8 mouse cellular contexts compared by ENCODE assay signal in genomic region chr1:171280916-171281527, GRCm38 (mm10). TPM values are rescaled to one million over a fixed set of nuclear protein-coding genes. Genes with fewer than 3 reads are reported as not detected.
DNase-seq lines count a peak whose midpoint lies in the region; ATAC-seq and TF ChIP-seq lines count a peak whose summit lies in the region.

Gene Ppox, minus strand, starts transcription at chr1:171281186.

- no peaks in the 10 kb centered on the region for H3K9me3 ChIP-seq in MEL (replicated peaks; ENCODE audit: insufficient read depth, low read length)
- H3K9me3 ChIP-seq in forebrain, postnatal 0 days (ENCODE audit: low read length), result no peaks in the 10 kb centered on the region
- no peaks in the 10 kb centered on the region for H3K9me3 ChIP-seq in lung, embryonic 16.5 days (ENCODE audit: control insufficient read depth, low read length)

- H3K27ac ChIP-seq in MEL (ENCODE audit: control insufficient read depth, low read depth, low read length), result peak within 1 kb of the TSS; percentile 93
- H3K27ac ChIP-seq in cerebellum, adult 2 months (ENCODE audit: insufficient read depth, low read length), result peak within 1 kb of the TSS; percentile 15
- peak within 1 kb of the TSS; percentile 73 for H3K27ac ChIP-seq in forebrain, postnatal 0 days (ENCODE audit: low read depth, low read length)
- H3K27ac ChIP-seq in lung, embryonic 16.5 days (ENCODE audit: low read length), result peak within 1 kb of the TSS; percentile 94

- TF ChIP-seq CTCF in MEL (IDR thresholded peaks at IDR 0.05 in 2 of 3, conservative IDR thresholded peaks at IDR 0.05 in 1 of 3; ENCODE audit: control insufficient read depth in 1 of 3, insufficient read depth in 1 of 3, low read depth in 2 of 3, low read length in 3 of 3, poor library complexity in 1 of 3, severe bottlenecking in 1 of 3), result no peak
- no peak for TF ChIP-seq CTCF in cerebellum, adult 2 months (IDR thresholded peaks at IDR 0.05; ENCODE audit: borderline replicate concordance, insufficient read depth, low read depth, low read length)
- no peak for TF ChIP-seq CTCF in forebrain, postnatal 0 days (IDR thresholded peaks at IDR 0.05; ENCODE audit: low read depth)

- peak; percentile 29 to 82; a peak in 2 of 4 replicates for TF ChIP-seq POLR2A in MEL (IDR thresholded peaks at IDR 0.05; ENCODE audit: control insufficient read depth in 1 of 2, insufficient read depth in 1 of 2, low read depth in 1 of 2, low read length in 2 of 2, poor library complexity in 1 of 2)
- peak; percentile 9; the same call in 1 of the 2 replicates for TF ChIP-seq POLR2A in cerebellum, adult 2 months (IDR thresholded peaks at IDR 0.05; ENCODE audit: borderline replicate concordance, insufficient read depth, low read length)

- H3K27me3 ChIP-seq in MEL (ENCODE audit: control insufficient read depth in 1 of 2, insufficient read depth in 2 of 2, low read length in 2 of 2), result no peaks in the 10 kb centered on the region
- no peaks in the 10 kb centered on the region for H3K27me3 ChIP-seq in cerebellum, adult 2 months (ENCODE audit: control insufficient read depth, insufficient read depth, low read length)
- H3K27me3 ChIP-seq in forebrain, postnatal 0 days (ENCODE audit: insufficient read depth, low read length), result no peaks in the 10 kb centered on the region
- no peaks in the 10 kb centered on the region for H3K27me3 ChIP-seq in lung, embryonic 16.5 days (ENCODE audit: control insufficient read depth, insufficient read depth, low read depth, low read length)

- no peak for TF ChIP-seq RAD21 in MEL (IDR thresholded peaks at IDR 0.05; ENCODE audit: low read depth, low read length)

- under 1% methylated on average over 26 of the region's 26 CpGs for WGBS in cerebellum, adult 2 months
- WGBS in forebrain, postnatal 0 days, result under 1% methylated on average over 26 of the region's 26 CpGs
- WGBS in lung, embryonic 16.5 days, result under 1% methylated on average over 26 of the region's 26 CpGs

- H3K4me2 ChIP-seq in forebrain, postnatal 0 days (ENCODE audit: low read depth), result peak within 1 kb of the TSS; percentile 90
- H3K4me2 ChIP-seq in lung, embryonic 16.5 days (ENCODE audit: low read depth, low read length), result peak within 1 kb of the TSS; percentile 90

- peak within 1 kb of the TSS; percentile 85 for H3K9ac ChIP-seq in MEL (ENCODE audit: control insufficient read depth, low read depth, low read length, poor library complexity, severe bottlenecking)
- H3K9ac ChIP-seq in forebrain, postnatal 0 days, result peak within 1 kb of the TSS; percentile 56
- peak within 1 kb of the TSS; percentile 85 for H3K9ac ChIP-seq in lung, embryonic 16.5 days (ENCODE audit: low read length)

- H3K79me2 ChIP-seq in MEL (ENCODE audit: control insufficient read depth, insufficient read depth, low read length, poor library complexity), result peaks cover 4% of the 10 kb centered on the region; the same call in 1 of the 2 replicates

- peaks cover 1 to 10% of the 10 kb centered on the region in 2 experiments for H3K36me3 ChIP-seq in MEL (ENCODE audit: control insufficient read depth in 1 of 2, insufficient read depth in 2 of 2, low read length in 2 of 2)
- H3K36me3 ChIP-seq in forebrain, postnatal 0 days (ENCODE audit: insufficient read depth), result peaks cover 46% of the 10 kb centered on the region
- peaks cover 24% of the 10 kb centered on the region for H3K36me3 ChIP-seq in lung, embryonic 16.5 days (ENCODE audit: control insufficient read depth, insufficient read depth, low read length)

- DNase-seq in MEL (ENCODE audit: low read depth, low spot score), result peak; percentile 99
- peak; percentile 92 to 98 for DNase-seq in cerebellum, adult 2 months
- DNase-seq in forebrain, postnatal 0 days, result peak; percentile 96
- peak; percentile 96 for DNase-seq in layer of hippocampus, adult 9-10 months (ENCODE audit: low spot score)
- DNase-seq in ovary, postnatal 10 days (ENCODE audit: low spot score), result peak; percentile 74
- peak; percentile 87 to 90 for DNase-seq in thymus, postnatal 10 days (ENCODE audit: low spot score in 2 of 2)

- H3K4me1 ChIP-seq in MEL (ENCODE audit: control insufficient read depth in 1 of 2, insufficient read depth in 2 of 2, low read length in 2 of 2), result peaks cover 0 to 10% of the 10 kb centered on the region in 2 experiments; a peak in 1 of 4 replicates
- H3K4me1 ChIP-seq in cerebellum, adult 2 months (ENCODE audit: control insufficient read depth, insufficient read depth, low read length), result peaks cover 7% of the 10 kb centered on the region; the same call in 1 of the 2 replicates
- H3K4me1 ChIP-seq in forebrain, postnatal 0 days (ENCODE audit: insufficient read depth), result peaks cover 10% of the 10 kb centered on the region
- H3K4me1 ChIP-seq in lung, embryonic 16.5 days (replicated peaks; ENCODE audit: control insufficient read depth, insufficient read depth, low read length), result peaks cover 8% of the 10 kb centered on the region

- TF ChIP-seq EP300 in MEL (IDR thresholded peaks at IDR 0.05; ENCODE audit: low read depth in 1 of 2, low read length in 2 of 2), result peak; percentile 92 to 96

- H3K4me3 ChIP-seq in MEL (ENCODE audit: control insufficient read depth in 1 of 2, insufficient read depth in 1 of 2, low read depth in 2 of 2, low read length in 2 of 2), result peak within 1 kb of the TSS; percentile 62 to 80
- H3K4me3 ChIP-seq in cerebellum, adult 2 months (replicated peaks; ENCODE audit: insufficient read depth, low read depth, low read length), result peak within 1 kb of the TSS; percentile 94
- H3K4me3 ChIP-seq in forebrain, postnatal 0 days (ENCODE audit: low read depth, low read length), result peak within 1 kb of the TSS; percentile 60
- H3K4me3 ChIP-seq in lung, embryonic 16.5 days (ENCODE audit: low read length), result peak within 1 kb of the TSS; percentile 80

- ATAC-seq in forebrain, postnatal 0 days, result peak; percentile 99
- ATAC-seq in hematopoietic stem cell, adult 5-6 weeks (replicated peaks in 1 of 2; ENCODE audit: insufficient read depth in 1 of 2, low FRiP score in 2 of 2, low TSS enrichment in 1 of 2, low read depth in 1 of 2, poor library complexity in 2 of 2, severe bottlenecking in 2 of 2), result peak; percentile 93 to 94
- ATAC-seq in lung, embryonic 16.5 days (ENCODE audit: low read depth), result peak; percentile 98

TF ChIP-seq in MEL, 35 proteins besides CTCF, POLR2A, EP300 and RAD21 (continues in another document):
- TF ChIP-seq MYC (IDR thresholded peaks at IDR 0.05; ENCODE audit: low read depth, low read length), result peak; percentile 51; the same call in 1 of the 2 replicates
- TF ChIP-seq HCFC1 (IDR thresholded peaks at IDR 0.05; ENCODE audit: low read depth, low read length), result peak; percentile 89
- TF ChIP-seq ZKSCAN1 (IDR thresholded peaks at IDR 0.05; ENCODE audit: low read depth, low read length), result no peak
- no peak for TF ChIP-seq UBTF (IDR thresholded peaks at IDR 0.05; ENCODE audit: borderline replicate concordance, insufficient read depth, low read depth, low read length)
- TF ChIP-seq POLR2AphosphoS5 (IDR thresholded peaks at IDR 0.05; ENCODE audit: borderline replicate concordance, low read depth, low read length), result no peak
- peak; percentile 84 for TF ChIP-seq TBP (IDR thresholded peaks at IDR 0.05; ENCODE audit: low read depth, low read length)
- TF ChIP-seq KAT2A (conservative IDR thresholded peaks at IDR 0.05; ENCODE audit: low read depth, low read length), result peak; percentile 73
- TF ChIP-seq TCF12 (IDR thresholded peaks at IDR 0.05; ENCODE audit: low read depth, low read length), result peak; percentile 98
- TF ChIP-seq TAL1 (IDR thresholded peaks at IDR 0.05; ENCODE audit: low read length), result peak; percentile 95
- TF ChIP-seq GATA1 (IDR thresholded peaks at IDR 0.05; ENCODE audit: low read depth, low read length), result peak; percentile 99
- peak; percentile 68 for TF ChIP-seq NELFE (IDR thresholded peaks at IDR 0.05; ENCODE audit: low read depth, low read length)
- no peak for TF ChIP-seq ZC3H11A (IDR thresholded peaks at IDR 0.05; ENCODE audit: low read depth, low read length)
- TF ChIP-seq ELF1 (IDR thresholded peaks at IDR 0.05; ENCODE audit: low read depth, low read length), result peak; percentile 60
- TF ChIP-seq NRF1 (IDR thresholded peaks at IDR 0.05; ENCODE audit: insufficient read depth, low read depth, low read length, poor library complexity, severe bottlenecking), result peak; percentile 36; the same call in 1 of the 2 replicates
- peak; percentile 79 for TF ChIP-seq MXI1 (IDR thresholded peaks at IDR 0.05; ENCODE audit: low read depth, low read length)
- peak; percentile 66; the same call in 1 of the 2 replicates for TF ChIP-seq MAZ (IDR thresholded peaks at IDR 0.05; ENCODE audit: low read depth, low read length)
- TF ChIP-seq POLR2AphosphoS2 (IDR thresholded peaks at IDR 0.05; ENCODE audit: low read length), result peak; percentile 80
- no peak for TF ChIP-seq JUND (IDR thresholded peaks at IDR 0.05; ENCODE audit: low read depth, low read length)
- no peak; the same call in 1 of the 2 replicates for TF ChIP-seq MAFK (IDR thresholded peaks at IDR 0.05; ENCODE audit: borderline replicate concordance, low read depth, low read length)
- TF ChIP-seq CHD2 (IDR thresholded peaks at IDR 0.05; ENCODE audit: low read length), result peak; percentile 41; the same call in 1 of the 2 replicates
- TF ChIP-seq MAX (IDR thresholded peaks at IDR 0.05; ENCODE audit: low read length), result peak; percentile 74
- no peak for TF ChIP-seq ZMIZ1 (IDR thresholded peaks at IDR 0.05; ENCODE audit: low read depth, low read length)
- TF ChIP-seq SMC3 (IDR thresholded peaks at IDR 0.05; ENCODE audit: low read depth, low read length), result no peak
- TF ChIP-seq MYB (IDR thresholded peaks at IDR 0.05; ENCODE audit: low read depth, low read length), result peak; percentile 79
- peak; percentile 87 for TF ChIP-seq RCOR1 (IDR thresholded peaks at IDR 0.05; ENCODE audit: low read depth, low read length)
- TF ChIP-seq USF1 (IDR thresholded peaks at IDR 0.05; ENCODE audit: low read depth, low read length), result peak; percentile 9; the same call in 1 of the 2 replicates
- TF ChIP-seq SIN3A (IDR thresholded peaks at IDR 0.05; ENCODE audit: low read length), result peak; percentile 98
- TF ChIP-seq USF2 (IDR thresholded peaks at IDR 0.05; ENCODE audit: borderline replicate concordance in 1 of 2, insufficient read depth in 1 of 2, low read depth in 1 of 2, low read length in 2 of 2), result no peak

RNA-seq across cellular contexts. Expression of gene Ppox, which starts in this region (rescaled TPM):
- 21.5 and 27.0 TPM in 2 replicates for total RNA-seq in MEL (2012; rRNA removed)
- 10 to 100 TPM in 1 of 2 experiments, not detected in 1; 63.6 TPM for polyA plus RNA-seq in MEL (2012; ENCODE audit: insufficient read depth in 1 of 2, insufficient read length in 2 of 2, low read depth in 1 of 2, low replicate concordance in 2 of 2, missing spikeins in 1 of 2)
- 76.9 and 81.2 TPM in 2 replicates for polyA plus RNA-seq in cerebellum, adult 2 months (2012; rRNA removed)
- 26.6 and 30.6 TPM in 2 replicates for total RNA-seq in forebrain, postnatal 0 days (2014; rRNA removed)
- 21.1 and 23.3 TPM in 2 replicates for polyA plus RNA-seq in forebrain, postnatal 0 days (2015; fragmentation: Nextera tagmentation; extraction: Ambion mirVana)
- total RNA-seq in hematopoietic stem cell, adult 5-6 weeks (2017), result 9.5 and 35.5 TPM in 2 replicates
- 53.9 and 56.8 TPM in 2 replicates for polyA plus RNA-seq in lung, embryonic 16.5 days (2015; fragmentation: Nextera tagmentation; extraction: Ambion mirVana)

Comparison
In these comparisons a context has a peak if more than half of its experiments do, and no peak if none do; other contexts are left out.
1. Peak in every context shown above with its lines: DNase-seq, ATAC-seq, H3K4me3 ChIP-seq and H3K27ac ChIP-seq.
2. H3K27ac ChIP-seq: peak in every context shown above with its lines; median percentile 94 in lung, embryonic 16.5 days; 93 in MEL; 73 in forebrain, postnatal 0 days; 15 in cerebellum, adult 2 months.